Mouse (Mus musculus) neural tube, embryonic 14.5 days (tissue): ENCODE results near the gene Slc26a5. TPM values are rescaled to one million over a fixed set of nuclear protein-coding genes. Genes with fewer than 3 reads are reported as not detected.

ENCODE experiments used
- ATAC-seq: fragments of 200-750 bp; cut with Nextera tagmentation; 2 replicates; pipeline ENCODE4 v1.8.0; 2017; ENCODE audit warnings: low read depth, mild to moderate bottlenecking, moderate TSS enrichment, moderate library complexity
- H3K27ac ChIP-seq: fragments of 300-500 bp; sonication (generic); 2 replicates; pipeline ENCODE4 v1.5.1; 2014; ENCODE audit warnings: low read depth, mild to moderate bottlenecking, control low read depth, low read length, moderate library complexity, mixed read lengths
- H3K27me3 ChIP-seq: fragments of 300-500 bp; sonication (generic); 2 replicates; pipeline ENCODE4 v1.6.1; 2014; ENCODE audit warnings: low read length; ENCODE audit not compliant: control insufficient read depth, insufficient read depth
- H3K36me3 ChIP-seq: fragments of 300-500 bp; sonication (generic); 2 replicates; pipeline ENCODE4 v1.6.1; 2014; ENCODE audit warnings: low read length, mixed read lengths; ENCODE audit not compliant: control insufficient read depth, insufficient read depth
- H3K4me1 ChIP-seq: fragments of 300-500 bp; sonication (generic); 2 replicates; pipeline ENCODE4 v1.6.1; 2014; ENCODE audit warnings: low read length; ENCODE audit not compliant: control insufficient read depth, insufficient read depth
- H3K4me2 ChIP-seq: fragments of 300-500 bp; sonication (generic); 2 replicates; pipeline ENCODE4 v1.6.1; 2014; ENCODE audit warnings: mild to moderate bottlenecking, low read depth, low read length, control low read depth
- H3K4me3 ChIP-seq: fragments of 300-500 bp; sonication (generic); 2 replicates; pipeline ENCODE4 v1.5.1; 2014; ENCODE audit warnings: low read depth, low read length, control low read depth, mixed read lengths
- H3K9ac ChIP-seq: fragments of 300-500 bp; sonication (generic); replicated peaks from 2 replicates; pipeline ENCODE4 v1.6.1; 2014; ENCODE audit warnings: low read depth, mild to moderate bottlenecking, control low read depth, low read length, mixed read lengths
- H3K9me3 ChIP-seq: fragments of 300-500 bp; sonication (generic); 2 replicates; pipeline ENCODE4 v1.6.1; 2016; ENCODE audit warnings: low read length; ENCODE audit not compliant: control insufficient read depth
- WGBS: fragments of 180-500 bp; shearing (Covaris S2); extraction: QIAGEN DNeasy Blood & Tissue Kit; methylation state at CpG from one replicate; pipeline ENCODE4 v1.1.7; 2014; 5-methylcytosine and 5-hydroxymethylcytosine counted together
- polyA plus RNA-seq: library from polyadenylated mRNA; unstranded; fragments of >200 nt; fragmentation: Nextera tagmentation; extraction: Ambion mirVana; gene quantifications from 2 replicates; pipeline ENCODE4 v1.2.1, GENCODE M21; 2014

The Slc26a5 gene
- 0.12 TPM in 1 of 2 replicates, not detected in the other for polyA plus RNA-seq

- Histone ChIP-seq H3K4me1 (peaks cover 4% of the 10 kb centered on the region; the same call in 1 of the 2 replicates), H3K36me3 (no peaks in the 10 kb centered on the region), H3K27me3 (no peaks in the 10 kb centered on the region), H3K4me3 (peak within 1 kb of the TSS; percentile 17; the same call in 1 of the 2 replicates), H3K9me3 (no peaks in the 10 kb centered on the region), H3K9ac (no peak within 1 kb of the TSS), H3K4me2 (peak within 1 kb of the TSS; percentile 45), H3K27ac (no peak within 1 kb of the TSS)
- peak; percentile 63 for ATAC-seq
- 1% methylated on average over 28 of the region's 29 CpGs for WGBS
Measured at GRCm38 (mm10) chr5:21865346-21866107, at the start of gene Slc26a5. Gene Slc26a5 (minus strand): TSS chr5:21865604.

GRCm38 (mm10) chr5:21914776-21915175 is 49.4 kb upstream of the Slc26a5 start:
- no peak overlapping the region for H3K4me3 ChIP-seq
- WGBS, result 75% methylated on average over 3 of the region's 3 CpGs
- no peaks in the 10 kb centered on the region for H3K4me1 ChIP-seq
- no peak for ATAC-seq
- no peaks in the 10 kb centered on the region for H3K27me3 ChIP-seq
- H3K4me2 ChIP-seq, result no peak overlapping the region
- no peak overlapping the region for H3K27ac ChIP-seq
- no peaks in the 10 kb centered on the region for H3K36me3 ChIP-seq
- H3K9ac ChIP-seq, result no peak overlapping the region
- H3K9me3 ChIP-seq, result no peaks in the 10 kb centered on the region

- no peak overlapping the region for H3K9ac ChIP-seq
- ATAC-seq, result no peak
- 88% methylated on average over 23 of the region's 23 CpGs for WGBS
- H3K4me1 ChIP-seq, result no peaks in the 10 kb centered on the region
- H3K27ac ChIP-seq, result no peak overlapping the region
- no peaks in the 10 kb centered on the region for H3K36me3 ChIP-seq
- no peaks in the 10 kb centered on the region for H3K9me3 ChIP-seq
- H3K4me2 ChIP-seq, result no peak overlapping the region
- no peaks in the 10 kb centered on the region for H3K27me3 ChIP-seq
- no peak overlapping the region for H3K4me3 ChIP-seq
Measured at GRCm38 (mm10) chr5:21912835-21913530, 47.6 kb upstream of the Slc26a5 start.

- no peaks in the 10 kb centered on the region for H3K27me3 ChIP-seq
- 94% methylated on average over 12 of the region's 12 CpGs for WGBS
- H3K9me3 ChIP-seq, result no peaks in the 10 kb centered on the region
- no peak overlapping the region for H3K4me3 ChIP-seq
- no peak for ATAC-seq
- H3K36me3 ChIP-seq, result no peaks in the 10 kb centered on the region
- no peaks in the 10 kb centered on the region for H3K4me1 ChIP-seq
- no peak overlapping the region for H3K9ac ChIP-seq
- no peak overlapping the region for H3K4me2 ChIP-seq
- H3K27ac ChIP-seq, result no peak overlapping the region
Measured at GRCm38 (mm10) chr5:21910726-21911125, 45.3 kb upstream of the Slc26a5 start.

- ATAC-seq, result no peak
- H3K9me3 ChIP-seq, result no peaks in the 10 kb centered on the region
- WGBS, result 90% methylated on average over 3 of the region's 3 CpGs
- H3K27ac ChIP-seq, result no peak overlapping the region
- H3K4me2 ChIP-seq, result no peak overlapping the region
- H3K4me3 ChIP-seq, result no peak overlapping the region
- H3K27me3 ChIP-seq, result no peaks in the 10 kb centered on the region
- no peaks in the 10 kb centered on the region for H3K4me1 ChIP-seq
- H3K36me3 ChIP-seq, result no peaks in the 10 kb centered on the region
- no peak overlapping the region for H3K9ac ChIP-seq
Measured at GRCm38 (mm10) chr5:21909713-21910112, 44.3 kb upstream of the Slc26a5 start.

- H3K9ac ChIP-seq, result no peak overlapping the region
Measured at GRCm38 (mm10) chr5:21901411-21901810, 36.0 kb upstream of the Slc26a5 start.

GRCm38 (mm10) chr5:21900891-21901290 is 35.5 kb upstream of the Slc26a5 start:
- no peak overlapping the region for H3K4me2 ChIP-seq
- no peak overlapping the region for H3K9ac ChIP-seq
- ATAC-seq, result no peak
- no peaks in the 10 kb centered on the region for H3K27me3 ChIP-seq
- H3K4me1 ChIP-seq, result no peaks in the 10 kb centered on the region
- H3K9me3 ChIP-seq, result no peaks in the 10 kb centered on the region
- 70% methylated on average over 6 of the region's 6 CpGs for WGBS
- 0 out of 2 replicates have a peak, but pooled peaks cover under 1% of the 10 kb centered on the region for H3K36me3 ChIP-seq
- H3K4me3 ChIP-seq, result no peak overlapping the region
- no peak overlapping the region for H3K27ac ChIP-seq

More at GRCm38 (mm10) chr5:21901411-21901810, 36.0 kb upstream of the Slc26a5 start:
- no peaks in the 10 kb centered on the region for H3K9me3 ChIP-seq
- no peaks in the 10 kb centered on the region for H3K36me3 ChIP-seq
- WGBS, result 71% methylated on average over 12 of the region's 12 CpGs
- H3K4me3 ChIP-seq, result no peak overlapping the region
- no peaks in the 10 kb centered on the region for H3K4me1 ChIP-seq
- H3K27ac ChIP-seq, result no peak overlapping the region
- no peak for ATAC-seq
- H3K27me3 ChIP-seq, result no peaks in the 10 kb centered on the region
- H3K4me2 ChIP-seq, result no peak overlapping the region

- ATAC-seq, result no peak
- 0 out of 2 replicates have a peak, but pooled peaks cover 3% of the 10 kb centered on the region for H3K36me3 ChIP-seq
- no peaks in the 10 kb centered on the region for H3K27me3 ChIP-seq
- H3K4me3 ChIP-seq, result no peak overlapping the region
- no peaks in the 10 kb centered on the region for H3K9me3 ChIP-seq
- no peak overlapping the region for H3K9ac ChIP-seq
- H3K4me2 ChIP-seq, result no peak overlapping the region
- no peaks in the 10 kb centered on the region for H3K4me1 ChIP-seq
- 87% methylated on average over 6 of the region's 6 CpGs for WGBS
- H3K27ac ChIP-seq, result no peak overlapping the region
Measured at GRCm38 (mm10) chr5:21898875-21899274, 33.5 kb upstream of the Slc26a5 start.

GRCm38 (mm10) chr5:21896586-21896985 is 31.2 kb upstream of the Slc26a5 start:
- Histone ChIP-seq H3K9me3 (no peaks in the 10 kb centered on the region), H3K4me3 (no peak overlapping the region), H3K4me1 (no peaks in the 10 kb centered on the region), H3K9ac (no peak overlapping the region), H3K4me2 (no peak overlapping the region), H3K27me3 (no peaks in the 10 kb centered on the region), H3K36me3 (0 out of 2 replicates have a peak, but pooled peaks cover 3% of the 10 kb centered on the region), H3K27ac (no peak overlapping the region)
- 69% methylated on average over 14 of the region's 14 CpGs for WGBS
- ATAC-seq, result no peak
